ENCODE assay signal across 17 mouse cellular contexts in genomic region chr7:18987100-18987499, GRCm38 (mm10). TPM values are rescaled to one million over a fixed set of nuclear protein-coding genes. Genes with fewer than 3 reads are reported as not detected.
"Had no signal": no experiment of that assay in that cellular context is flagged by ENCODE, and none has a peak within 500 bp of the region (broad histone marks: within the 10 kb centered on the region; RNA-seq: fewer than 3 reads in every experiment).

Gene Nanos2, plus strand, starts transcription at chr7:18987400.

- H3K9ac ChIP-seq: embryonic facial prominence, embryonic 12.5 days; embryonic facial prominence, embryonic 13.5 days; embryonic facial prominence, embryonic 15.5 days; forebrain, embryonic 12.5 days; forebrain, postnatal 0 days had no signal

- H3K4me2 ChIP-seq: embryonic facial prominence, embryonic 12.5 days; embryonic facial prominence, embryonic 13.5 days; embryonic facial prominence, embryonic 15.5 days; forebrain, embryonic 12.5 days had no signal

- H3K36me3 ChIP-seq: embryonic facial prominence, embryonic 10.5 days; embryonic facial prominence, embryonic 12.5 days; embryonic facial prominence, embryonic 13.5 days; embryonic facial prominence, embryonic 15.5 days; forebrain, embryonic 10.5 days; forebrain, embryonic 12.5 days; heart, embryonic 10.5 days had no signal

- ATAC-seq: forebrain, embryonic 14.5 days; forebrain, embryonic 16.5 days; forebrain, postnatal 0 days had no signal

- H3K27ac ChIP-seq: embryonic facial prominence, embryonic 10.5 days; embryonic facial prominence, embryonic 12.5 days; embryonic facial prominence, embryonic 13.5 days; embryonic facial prominence, embryonic 15.5 days; forebrain, embryonic 10.5 days; forebrain, embryonic 12.5 days; gastrocnemius, adult 2 months; heart, adult 2 months; heart, embryonic 10.5 days had no signal

- H3K9me3 ChIP-seq: embryonic facial prominence, embryonic 10.5 days; embryonic facial prominence, embryonic 12.5 days; embryonic facial prominence, embryonic 13.5 days; embryonic facial prominence, embryonic 15.5 days; forebrain, embryonic 10.5 days; forebrain, embryonic 12.5 days; heart, embryonic 10.5 days had no signal

- H3K4me3 ChIP-seq: embryonic facial prominence, embryonic 10.5 days; embryonic facial prominence, embryonic 12.5 days; embryonic facial prominence, embryonic 13.5 days; embryonic facial prominence, embryonic 15.5 days; erythroblast, embryonic 14.5 days; forebrain, embryonic 10.5 days; forebrain, embryonic 12.5 days; gastrocnemius, adult 2 months; heart, adult 2 months; heart, embryonic 10.5 days had no signal

RNA-seq across cellular contexts. Expression of gene Nanos2, which starts in this region (rescaled TPM):
- polyA plus RNA-seq: embryonic facial prominence, embryonic 10.5 days; embryonic facial prominence, embryonic 11.5 days; embryonic facial prominence, embryonic 12.5 days; embryonic facial prominence, embryonic 13.5 days; embryonic facial prominence, embryonic 14.5 days; embryonic facial prominence, embryonic 15.5 days; erythroblast, embryonic 14.5 days; forebrain, embryonic 11.5 days; gonadal fat pad, adult 2 months; heart, embryonic 10.5 days had no signal
